Mouse (Mus musculus): Measurements from ENCODE around the gene Slc41a3. TPM values are rescaled to one million over a fixed set of nuclear protein-coding genes. Genes with fewer than 3 reads are reported as not detected.

The Slc41a3 gene
- total and polyA plus RNA-seq, 3 experiments = 47.7 to 84.7 (median 51.0) TPM

GRCm38 (mm10) chr6:90686812-90687211 lies 82.3 kb downstream of the Slc41a3 start:
- no peak for ATAC-seq (ENCODE audit: extremely low read depth, insufficient number of reproducible peaks, low FRiP score, poor library complexity, severe bottlenecking)
- H3K4me1 ChIP-seq (ENCODE audit: insufficient read depth, low read depth, low read length) = no peaks in the 10 kb centered on the region
- H3K4me3 ChIP-seq (ENCODE audit: low read depth, low read length) = no peak overlapping the region
- DNase-seq (ENCODE audit: low spot score) = no peak
- H3K27me3 ChIP-seq (ENCODE audit: insufficient read depth, low read length) = no peaks in the 10 kb centered on the region; the same call in 1 of the 2 replicates
- no peaks in the 10 kb centered on the region for H3K9me3 ChIP-seq (replicated peaks)
- H3K36me3 ChIP-seq (replicated peaks) = peaks cover 92% of the 10 kb centered on the region
- no peak for TF ChIP-seq POLR2AphosphoS5 (IDR thresholded peaks at IDR 0.05; ENCODE audit: insufficient replicate concordance, low read depth, low read length)
- TF ChIP-seq GATA1 (IDR thresholded peaks at IDR 0.05; ENCODE audit: borderline replicate concordance, low read length) = no peak
- no peak for TF ChIP-seq TAL1 (conservative IDR thresholded peaks at IDR 0.05; ENCODE audit: low read depth, low read length)
- TF ChIP-seq GATA2 (IDR thresholded peaks at IDR 0.05; ENCODE audit: borderline replicate concordance, low read depth, low read length) = no peak
- no peak for TF ChIP-seq CTCF (IDR thresholded peaks at IDR 0.05; ENCODE audit: low read depth, low read length)

- Histone ChIP-seq H3K4me3 (ENCODE audit: low read depth, low read length) (no peak overlapping the region), H3K4me1 (ENCODE audit: insufficient read depth, low read depth, low read length) (no peaks in the 10 kb centered on the region), H3K27me3 (ENCODE audit: insufficient read depth, low read length) (no peaks in the 10 kb centered on the region; the same call in 1 of the 2 replicates), H3K9me3 (replicated peaks) (no peaks in the 10 kb centered on the region), H3K36me3 (replicated peaks) (peaks cover 93% of the 10 kb centered on the region)
- ATAC-seq (ENCODE audit: extremely low read depth, insufficient number of reproducible peaks, low FRiP score, poor library complexity, severe bottlenecking) = no peak
- TF ChIP-seq POLR2AphosphoS5 (IDR thresholded peaks at IDR 0.05; ENCODE audit: insufficient replicate concordance, low read depth, low read length) = no peak
- TF ChIP-seq GATA2 (IDR thresholded peaks at IDR 0.05; ENCODE audit: borderline replicate concordance, low read depth, low read length) = no peak
- TF ChIP-seq TAL1 (conservative IDR thresholded peaks at IDR 0.05; ENCODE audit: low read depth, low read length) = no peak
- TF ChIP-seq CTCF (IDR thresholded peaks at IDR 0.05; ENCODE audit: low read depth, low read length) = no peak
- TF ChIP-seq GATA1 (IDR thresholded peaks at IDR 0.05; ENCODE audit: borderline replicate concordance, low read length) = no peak
- DNase-seq (ENCODE audit: low spot score) = no peak
Measured at GRCm38 (mm10) chr6:90688003-90688402, 83.5 kb downstream of the Slc41a3 start.

GRCm38 (mm10) chr6:90688742-90689141 lies 84.2 kb downstream of the Slc41a3 start:
- H3K9me3 ChIP-seq (replicated peaks) = no peaks in the 10 kb centered on the region
- no peak for DNase-seq (ENCODE audit: low spot score)
- TF ChIP-seq CTCF (IDR thresholded peaks at IDR 0.05; ENCODE audit: low read depth, low read length) = no peak
- TF ChIP-seq GATA1 (IDR thresholded peaks at IDR 0.05; ENCODE audit: borderline replicate concordance, low read length) = no peak
- no peak for TF ChIP-seq TAL1 (conservative IDR thresholded peaks at IDR 0.05; ENCODE audit: low read depth, low read length)
- TF ChIP-seq GATA2 (IDR thresholded peaks at IDR 0.05; ENCODE audit: borderline replicate concordance, low read depth, low read length) = no peak
- no peak for TF ChIP-seq POLR2AphosphoS5 (IDR thresholded peaks at IDR 0.05; ENCODE audit: insufficient replicate concordance, low read depth, low read length)
- no peak for ATAC-seq (ENCODE audit: extremely low read depth, insufficient number of reproducible peaks, low FRiP score, poor library complexity, severe bottlenecking)
- no peaks in the 10 kb centered on the region for H3K4me1 ChIP-seq (ENCODE audit: insufficient read depth, low read depth, low read length)
- no peaks in the 10 kb centered on the region; the same call in 1 of the 2 replicates for H3K27me3 ChIP-seq (ENCODE audit: insufficient read depth, low read length)
- peaks cover 93% of the 10 kb centered on the region for H3K36me3 ChIP-seq (replicated peaks)
- H3K4me3 ChIP-seq (ENCODE audit: low read depth, low read length) = no peak overlapping the region

- Histone ChIP-seq H3K36me3 (replicated peaks) (peaks cover 93% of the 10 kb centered on the region), H3K4me1 (ENCODE audit: insufficient read depth, low read depth, low read length) (no peaks in the 10 kb centered on the region), H3K4me3 (ENCODE audit: low read depth, low read length) (no peak overlapping the region), H3K27me3 (ENCODE audit: insufficient read depth, low read length) (no peaks in the 10 kb centered on the region; the same call in 1 of the 2 replicates), H3K9me3 (replicated peaks) (no peaks in the 10 kb centered on the region)
- TF ChIP-seq GATA1 (IDR thresholded peaks at IDR 0.05; ENCODE audit: borderline replicate concordance, low read length) (no peak), TAL1 (conservative IDR thresholded peaks at IDR 0.05; ENCODE audit: low read depth, low read length) (no peak), GATA2 (IDR thresholded peaks at IDR 0.05; ENCODE audit: borderline replicate concordance, low read depth, low read length) (no peak), POLR2AphosphoS5 (IDR thresholded peaks at IDR 0.05; ENCODE audit: insufficient replicate concordance, low read depth, low read length) (no peak), CTCF (IDR thresholded peaks at IDR 0.05; ENCODE audit: low read depth, low read length) (no peak)
- ATAC-seq (ENCODE audit: extremely low read depth, insufficient number of reproducible peaks, low FRiP score, poor library complexity, severe bottlenecking) = no peak
- DNase-seq (ENCODE audit: low spot score) = no peak
Measured at GRCm38 (mm10) chr6:90689500-90689899, 85.0 kb downstream of the Slc41a3 start.

- H3K36me3 ChIP-seq (replicated peaks) = peaks cover 84% of the 10 kb centered on the region
- ATAC-seq (ENCODE audit: extremely low read depth, insufficient number of reproducible peaks, low FRiP score, poor library complexity, severe bottlenecking) (no peak), DNase-seq (ENCODE audit: low spot score) (no peak)
- H3K9me3 ChIP-seq (replicated peaks) = no peaks in the 10 kb centered on the region
- no peak overlapping the region for H3K4me3 ChIP-seq (ENCODE audit: low read depth, low read length)
- no peak for TF ChIP-seq GATA2 (IDR thresholded peaks at IDR 0.05; ENCODE audit: borderline replicate concordance, low read depth, low read length)
- TF ChIP-seq TAL1 (conservative IDR thresholded peaks at IDR 0.05; ENCODE audit: low read depth, low read length) = no peak
- H3K4me1 ChIP-seq (ENCODE audit: insufficient read depth, low read depth, low read length) = no peaks in the 10 kb centered on the region
- H3K27me3 ChIP-seq (ENCODE audit: insufficient read depth, low read length) = no peaks in the 10 kb centered on the region; the same call in 1 of the 2 replicates
Measured at GRCm38 (mm10) chr6:90691935-90692334, 87.4 kb downstream of the Slc41a3 start.

GRCm38 (mm10) chr6:90692404-90692803 lies 87.9 kb downstream of the Slc41a3 start:
- no peak for TF ChIP-seq CTCF (IDR thresholded peaks at IDR 0.05; ENCODE audit: low read depth, low read length)
- no peak for TF ChIP-seq TAL1 (conservative IDR thresholded peaks at IDR 0.05; ENCODE audit: low read depth, low read length)
- no peak for TF ChIP-seq GATA2 (IDR thresholded peaks at IDR 0.05; ENCODE audit: borderline replicate concordance, low read depth, low read length)
- no peak for TF ChIP-seq POLR2AphosphoS5 (IDR thresholded peaks at IDR 0.05; ENCODE audit: insufficient replicate concordance, low read depth, low read length)
- TF ChIP-seq GATA1 (IDR thresholded peaks at IDR 0.05; ENCODE audit: borderline replicate concordance, low read length) = no peak
- ATAC-seq (ENCODE audit: extremely low read depth, insufficient number of reproducible peaks, low FRiP score, poor library complexity, severe bottlenecking) = no peak
- no peak for DNase-seq (ENCODE audit: low spot score)
- H3K9me3 ChIP-seq (replicated peaks) = no peaks in the 10 kb centered on the region
- no peaks in the 10 kb centered on the region for H3K4me1 ChIP-seq (ENCODE audit: insufficient read depth, low read depth, low read length)
- H3K36me3 ChIP-seq (replicated peaks) = peaks cover 84% of the 10 kb centered on the region
- H3K27me3 ChIP-seq (ENCODE audit: insufficient read depth, low read length) = no peaks in the 10 kb centered on the region; the same call in 1 of the 2 replicates
- no peak overlapping the region for H3K4me3 ChIP-seq (ENCODE audit: low read depth, low read length)
